Mouse (Mus musculus) thymus, postnatal 4 days (tissue): ENCODE measurements around the gene Celf5.

Experiments
- DNase-seq: peaks from one replicate; pipeline ENCODE4 v3.0.0; 2021

Gene Celf5

GRCm38 (mm10) chr10:81497401-81498270, 15.1 kb upstream of the Celf5 start:
- peak; percentile 57 for DNase-seq

DNA sequence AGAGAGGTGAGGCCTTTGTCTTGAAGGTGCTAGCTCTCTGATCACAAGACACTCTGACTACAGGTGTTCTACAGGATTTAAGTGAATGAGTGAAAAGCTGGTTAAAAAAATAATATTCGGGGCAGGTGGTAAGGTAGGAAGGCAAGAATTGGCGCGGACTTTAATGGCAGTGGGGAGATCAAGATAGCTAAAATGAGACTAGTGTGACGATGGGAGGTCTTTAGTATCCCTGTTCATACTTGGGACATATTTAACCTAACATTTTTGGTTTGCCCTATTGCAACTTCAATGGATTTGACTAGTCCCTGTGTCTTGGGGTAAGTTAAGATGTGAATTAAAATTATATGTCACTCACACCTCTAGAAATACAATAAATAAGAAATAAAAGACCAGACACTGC, 14.5 kb upstream of the Celf5 start:
- DNase-seq, result no peak

GRCm38 (mm10) chr10:81496264-81496901, 13.9 kb upstream of the Celf5 start, which contains the start of gene Ncln:
TSS of gene Ncln (minus strand) at chr10:81496392.
- peak; percentile 98 for DNase-seq

GRCm38 (mm10) chr10:81495616-81496263, 13.2 kb upstream of the Celf5 start:
- no peak for DNase-seq

GRCm38 (mm10) chr10:81495151-81495550, 12.6 kb upstream of the Celf5 start:
- no peak for DNase-seq

DNA sequence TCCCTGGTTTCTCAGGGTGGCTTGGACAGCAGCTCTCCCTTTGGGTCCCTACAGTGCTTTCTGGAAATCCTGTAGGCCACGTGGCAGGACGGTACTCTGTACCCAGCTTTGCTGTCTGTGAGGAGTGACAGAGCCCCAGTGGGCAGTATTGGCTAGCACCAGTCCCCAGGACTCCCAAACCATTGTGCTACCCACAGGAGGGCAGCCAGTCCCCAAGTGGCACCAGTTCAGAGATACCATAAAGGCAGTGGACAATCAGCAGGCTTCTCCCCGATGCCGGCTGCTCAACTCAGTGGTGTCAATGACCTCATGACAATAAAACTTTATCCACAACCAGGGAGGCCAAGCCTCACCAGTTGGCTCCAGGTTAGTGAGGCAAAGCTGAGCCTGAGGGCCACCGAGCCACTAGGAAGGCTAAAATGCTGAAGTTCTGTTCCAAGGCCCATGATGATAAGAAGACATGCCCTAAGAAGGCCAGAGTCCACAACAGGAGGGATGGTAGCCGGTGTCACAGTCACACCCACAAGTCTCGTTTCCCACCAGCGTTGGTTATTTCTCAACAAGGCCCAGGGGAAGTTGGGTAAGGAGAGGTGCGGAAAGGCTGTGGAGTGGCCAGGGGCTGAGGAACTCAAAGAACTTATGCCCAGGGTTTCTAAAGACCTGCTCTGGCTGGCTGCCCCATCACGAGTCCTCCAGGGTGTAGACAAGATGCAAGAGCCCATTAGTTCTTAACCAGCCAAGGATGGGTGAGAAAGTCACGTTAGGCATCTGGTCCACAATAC, 11.9 kb upstream of the Celf5 start:
- DNase-seq, result no peak

- DNase-seq, result peak; percentile 73
Measured at GRCm38 (mm10) chr10:81493601-81494220, 11.2 kb upstream of the Celf5 start.

DNA sequence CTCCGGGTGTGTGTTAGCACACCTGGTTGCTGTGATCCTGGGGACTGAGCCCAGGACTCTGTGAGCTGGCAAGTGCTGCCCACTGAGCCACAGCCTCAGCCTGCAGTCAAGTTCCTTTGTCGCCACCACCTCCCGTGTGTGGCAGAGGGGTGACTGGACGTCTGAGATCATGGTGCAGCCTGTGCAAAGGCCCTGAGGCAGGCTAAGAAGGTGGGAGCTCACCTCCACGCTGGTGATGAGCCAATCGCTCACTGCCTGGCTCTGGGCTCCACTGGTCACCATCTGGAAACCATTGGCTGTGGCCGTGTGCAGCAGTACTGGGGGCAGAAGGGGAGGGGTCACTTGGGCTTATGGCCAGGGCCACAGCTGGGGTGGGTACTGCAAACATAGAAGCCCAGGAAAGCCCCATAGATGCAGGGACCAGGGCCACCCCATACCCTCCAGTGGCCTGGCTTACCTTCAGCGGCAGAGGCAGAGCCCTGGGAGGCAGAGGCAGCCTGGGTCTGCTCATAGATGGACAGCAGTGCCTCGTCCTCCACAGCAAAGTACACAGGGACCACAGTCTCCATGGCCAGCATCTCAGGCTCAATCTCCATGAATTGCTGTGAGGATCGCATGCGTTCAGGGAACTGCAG, 10.2 kb upstream of the Celf5 start:
- no peak for DNase-seq

DNA sequence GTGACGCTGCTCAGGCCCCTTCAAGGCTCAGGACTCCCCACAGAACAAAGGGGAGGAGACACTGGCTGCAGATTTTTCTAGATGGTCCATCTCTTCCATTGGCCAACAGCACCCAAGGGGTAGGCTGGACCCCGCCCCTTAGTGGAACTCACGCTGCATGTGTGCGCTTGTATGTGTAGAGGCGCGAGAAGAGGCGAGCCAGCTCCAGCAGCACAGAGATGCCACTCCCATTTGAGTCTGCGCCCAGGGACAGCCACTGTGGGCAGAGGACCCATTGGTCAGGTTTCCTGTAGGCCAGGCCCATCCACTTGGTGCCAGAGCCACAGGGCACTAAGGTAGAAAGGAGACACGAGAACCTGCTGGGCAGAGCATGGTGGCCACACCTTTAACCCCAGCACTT, 8.5 kb upstream of the Celf5 start:
- DNase-seq, result no peak

DNA sequence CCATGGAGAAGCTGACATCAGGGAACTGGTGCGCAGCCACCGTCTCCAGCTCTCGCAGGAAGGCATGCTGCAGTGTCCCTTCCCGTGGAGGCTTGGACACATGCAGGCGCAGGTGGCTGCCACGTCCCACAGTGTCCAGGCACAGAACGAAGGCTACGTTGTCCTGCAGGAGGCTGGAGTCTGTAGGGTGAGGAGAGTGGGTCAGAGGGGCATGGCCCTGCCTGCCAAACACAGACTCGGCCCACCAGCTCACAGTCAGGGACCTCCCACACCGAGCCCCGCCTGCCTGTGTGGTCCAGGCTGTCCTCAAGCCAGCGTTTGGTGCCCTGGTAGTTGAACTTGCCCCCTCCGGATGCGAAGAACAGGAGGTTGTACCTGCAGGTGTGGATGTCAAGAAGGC, 7.4 kb upstream of the Celf5 start:
- DNase-seq, result no peak

GRCm38 (mm10) chr10:81488081-81488480, 5.6 kb upstream of the Celf5 start:
- no peak for DNase-seq

GRCm38 (mm10) chr10:81486496-81486895, 4.0 kb upstream of the Celf5 start:
- no peak for DNase-seq

DNA sequence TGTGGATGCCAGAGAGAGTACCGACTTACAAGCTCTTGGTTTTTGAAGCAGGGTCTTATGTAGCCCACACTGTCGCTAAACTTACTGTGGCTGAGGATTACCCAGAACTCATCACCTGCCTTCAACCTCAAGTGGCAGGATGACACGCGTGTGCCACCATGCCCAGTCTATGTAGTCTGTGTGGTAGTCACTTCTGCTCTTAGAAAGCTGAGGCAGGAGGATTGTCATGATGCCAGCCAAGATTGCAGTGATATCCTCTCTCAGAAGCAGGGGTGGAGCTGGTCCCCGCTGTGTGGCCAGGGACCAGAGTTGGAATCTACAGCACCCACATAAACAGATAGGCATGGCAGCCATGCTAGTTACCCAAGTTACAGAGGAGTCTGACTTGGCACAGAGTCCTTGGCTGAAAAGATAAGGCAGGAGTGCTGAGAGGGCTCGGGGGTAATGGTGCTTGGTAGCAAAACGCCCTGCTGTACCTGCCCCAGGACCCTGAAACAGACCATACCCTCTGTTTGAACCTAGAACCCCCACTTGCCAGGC, 3.0 kb upstream of the Celf5 start:
- DNase-seq, result no peak

DNA sequence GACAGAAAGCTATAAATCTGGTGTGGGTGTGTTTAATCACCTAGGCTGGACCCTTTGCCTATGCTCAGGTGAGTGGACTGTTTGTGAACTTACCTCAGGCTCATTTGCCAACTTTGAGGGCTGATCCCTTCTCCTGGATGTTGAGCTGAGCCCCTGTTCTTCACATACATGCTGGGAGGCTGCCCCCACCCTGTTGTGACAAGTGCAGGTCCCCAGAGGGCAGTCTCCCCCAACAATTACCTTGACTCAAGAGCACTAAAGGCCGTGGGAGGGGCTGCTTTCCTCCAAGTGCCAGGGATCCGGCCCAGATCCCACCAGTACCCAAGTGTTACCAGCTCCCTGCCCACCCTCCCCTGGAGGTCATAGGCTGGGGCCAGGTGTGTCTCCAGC, 2.5 kb upstream of the Celf5 start:
- DNase-seq, result peak; percentile 68

DNA sequence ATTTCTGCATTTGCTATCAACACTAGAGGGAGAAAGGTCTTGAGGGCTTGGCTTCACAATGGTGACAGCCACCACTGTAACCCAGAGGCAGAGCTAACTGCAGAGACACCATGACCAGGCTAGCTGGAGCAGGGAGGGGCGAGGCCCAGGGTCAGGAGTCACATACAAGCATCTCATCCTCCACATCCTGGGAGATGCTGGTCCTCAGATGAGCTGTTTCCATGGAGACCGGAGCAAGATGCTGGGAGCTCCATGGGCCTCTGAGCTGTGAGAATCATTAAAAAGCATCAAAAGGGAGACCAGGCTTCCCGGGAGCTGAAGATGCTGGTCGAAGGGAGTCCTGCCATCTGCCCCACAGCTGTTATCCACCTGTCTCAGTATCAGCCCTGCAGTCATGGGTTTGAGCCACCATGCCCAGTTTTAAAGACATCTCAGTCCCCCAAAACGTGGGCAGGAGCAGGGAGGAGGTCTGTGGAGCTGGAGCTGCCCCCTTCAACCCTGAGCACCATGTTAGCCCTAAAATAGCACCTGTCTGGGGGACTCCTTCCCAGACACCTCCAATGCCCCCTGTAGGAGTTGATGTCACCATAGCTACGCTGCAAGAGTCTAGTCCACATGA, 2.0 kb upstream of the Celf5 start:
- peak; percentile 17 for DNase-seq

DNA sequence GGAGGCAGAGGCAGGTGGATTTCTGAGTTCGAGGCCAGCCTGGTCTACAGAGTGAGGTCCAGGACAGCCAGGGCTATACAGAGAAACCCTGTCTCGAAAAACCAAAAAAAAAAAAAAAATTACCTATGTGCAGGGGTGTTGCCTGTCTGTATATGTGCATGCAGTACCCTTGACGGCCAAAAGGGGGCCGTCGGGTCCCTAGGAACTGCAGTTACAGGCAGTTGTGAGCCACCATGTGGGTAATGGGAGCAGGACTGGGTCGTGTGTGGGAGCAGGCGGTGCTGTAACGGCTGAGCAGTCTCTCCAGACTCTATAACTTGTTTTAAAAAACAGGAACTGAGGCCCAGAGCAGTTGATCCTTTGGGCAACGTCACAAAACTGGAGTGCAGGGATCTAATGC, 1.5 kb upstream of the Celf5 start:
- peak; percentile 73 for DNase-seq

DNA sequence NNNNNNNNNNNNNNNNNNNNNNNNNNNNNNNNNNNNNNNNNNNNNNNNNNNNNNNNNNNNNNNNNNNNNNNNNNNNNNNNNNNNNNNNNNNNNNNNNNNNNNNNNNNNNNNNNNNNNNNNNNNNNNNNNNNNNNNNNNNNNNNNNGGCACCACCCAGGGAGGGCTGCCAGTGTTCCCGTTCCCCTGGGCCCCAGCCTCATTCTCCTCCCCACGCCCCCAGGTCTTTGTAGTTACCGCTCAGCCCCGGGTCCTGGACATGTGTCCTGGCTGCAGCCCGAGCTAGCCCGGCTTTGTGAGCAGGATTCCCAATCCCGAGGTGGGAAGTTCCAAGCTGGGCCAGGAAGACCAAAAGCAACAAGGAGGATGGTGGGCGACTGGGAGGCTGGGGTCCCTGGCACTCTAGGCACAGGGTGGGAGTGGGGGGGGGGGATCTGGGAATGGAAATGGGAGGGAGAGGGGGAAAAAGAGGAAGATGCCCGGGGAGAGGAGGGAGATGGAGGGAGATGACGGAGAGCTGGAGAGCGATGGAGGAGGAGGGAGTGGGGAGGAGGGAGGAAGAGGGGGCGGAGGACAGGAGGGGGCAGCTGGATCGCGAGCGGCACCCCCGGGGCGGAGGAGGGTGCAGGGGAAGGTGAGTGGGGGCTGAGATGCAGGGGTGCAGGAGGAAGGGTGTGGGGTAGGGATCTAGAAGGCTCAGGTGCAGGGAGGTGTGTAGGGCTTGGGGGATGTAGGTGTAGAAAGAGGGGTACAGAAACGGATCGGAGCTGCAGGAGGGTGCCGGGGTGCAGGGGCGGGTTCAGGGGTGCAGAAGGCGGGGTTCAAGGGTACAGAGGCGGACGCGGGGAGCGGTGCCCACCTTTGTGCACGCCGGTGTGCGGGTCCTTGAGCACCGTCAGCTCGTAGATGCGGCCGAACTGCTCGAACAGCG, 640 bp downstream of the Celf5 start:
- DNase-seq, result peak; percentile 18

DNA sequence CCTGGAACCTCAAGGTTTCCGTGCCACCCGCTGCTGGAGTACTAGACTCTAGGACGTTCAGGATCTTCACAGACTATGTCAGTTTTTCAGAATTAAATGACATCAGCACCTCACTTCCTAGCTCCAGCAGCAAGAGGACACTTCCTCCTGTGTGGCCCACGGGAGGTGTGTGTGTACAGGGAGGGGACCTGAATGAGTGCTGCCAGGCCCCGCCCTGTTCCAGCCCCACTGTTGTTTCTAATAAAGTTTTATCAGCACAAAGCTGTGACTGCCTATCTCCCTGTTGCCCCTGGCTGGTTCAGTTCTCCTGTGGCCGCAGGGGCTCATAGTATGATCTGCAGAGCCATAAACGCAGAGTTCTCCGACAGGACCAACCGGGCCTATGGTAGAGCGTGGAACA, 8.0 kb downstream of the Celf5 start:
- no peak for DNase-seq

GRCm38 (mm10) chr10:81473003-81473451, 9.5 kb downstream of the Celf5 start:
- DNase-seq, result peak; percentile 72

- no peak for DNase-seq
Measured at GRCm38 (mm10) chr10:81472403-81473002, 10.0 kb downstream of the Celf5 start.
